Mouse (Mus musculus) midbrain, embryonic 14.5 days (tissue): ENCODE measurements at regions not wholly inside any gene's neighbourhood (a gene's known extent, or its start where the extent isn't known, plus 50 kb on each side); places are given as distances from the start of the nearest gene placed in this dataset.
"Not testable (repeated sequence)": the region's sequence is repeated elsewhere in the genome, so short reads cannot be mapped to it uniquely, and the experiment has no call there.

Experiments
- ATAC-seq: fragments of 200-750 bp; cut with Nextera tagmentation; 2 replicates; pipeline ENCODE4 v1.8.0; 2017; ENCODE audit warnings: moderate number of reproducible peaks, moderate library complexity; ENCODE audit not compliant: low FRiP score, low TSS enrichment
- DNase-seq: peaks from one replicate; pipeline ENCODE4 v3.0.0-alpha.2; 2015
- H3K27ac ChIP-seq: fragments of 300-500 bp; sonication (generic); replicated peaks from 2 replicates; pipeline ENCODE4 v1.5.1; 2014; ENCODE audit warnings: mild to moderate bottlenecking, low read depth, low read length, moderate library complexity
- H3K27me3 ChIP-seq: fragments of 300-500 bp; sonication (generic); 2 replicates; pipeline ENCODE4 v1.6.1; 2014; ENCODE audit warnings: low read length, control low read depth, mixed read lengths; ENCODE audit not compliant: control insufficient read depth, insufficient read depth
- H3K36me3 ChIP-seq: fragments of 300-500 bp; sonication (generic); 2 replicates; pipeline ENCODE4 v1.6.1; 2014; ENCODE audit warnings: low read length, control low read depth; ENCODE audit not compliant: control insufficient read depth, insufficient read depth
- H3K4me1 ChIP-seq: fragments of 300-500 bp; sonication (generic); 2 replicates; pipeline ENCODE4 v1.6.1; 2014; ENCODE audit warnings: mild to moderate bottlenecking, antibody characterized with exemption, low read length, control low read depth; ENCODE audit not compliant: control insufficient read depth, insufficient read depth
- H3K4me2 ChIP-seq: fragments of 300-500 bp; sonication (generic); 2 replicates; pipeline ENCODE4 v1.6.1; 2014; ENCODE audit warnings: mild to moderate bottlenecking, low read length, moderate library complexity
- H3K4me3 ChIP-seq: fragments of 300-500 bp; sonication (generic); replicated peaks from 2 replicates; pipeline ENCODE4 v1.5.1; 2014; ENCODE audit warnings: low read depth, low read length
- H3K9ac ChIP-seq: fragments of 300-500 bp; sonication (generic); replicated peaks from 2 replicates; pipeline ENCODE4 v1.6.1; 2014; ENCODE audit warnings: mild to moderate bottlenecking, low read length, moderate library complexity
- H3K9me3 ChIP-seq: fragments of 300-500 bp; sonication (generic); 2 replicates; pipeline ENCODE4 v1.6.1; 2016; ENCODE audit warnings: low read length, control low read depth, mixed read lengths; ENCODE audit not compliant: control insufficient read depth
- WGBS: fragments of 180-500 bp; shearing (Covaris S2); extraction: QIAGEN DNeasy Blood & Tissue Kit; methylation state at CpG from one replicate; pipeline ENCODE4 v1.1.7; 2014; 5-methylcytosine and 5-hydroxymethylcytosine counted together

DNA sequence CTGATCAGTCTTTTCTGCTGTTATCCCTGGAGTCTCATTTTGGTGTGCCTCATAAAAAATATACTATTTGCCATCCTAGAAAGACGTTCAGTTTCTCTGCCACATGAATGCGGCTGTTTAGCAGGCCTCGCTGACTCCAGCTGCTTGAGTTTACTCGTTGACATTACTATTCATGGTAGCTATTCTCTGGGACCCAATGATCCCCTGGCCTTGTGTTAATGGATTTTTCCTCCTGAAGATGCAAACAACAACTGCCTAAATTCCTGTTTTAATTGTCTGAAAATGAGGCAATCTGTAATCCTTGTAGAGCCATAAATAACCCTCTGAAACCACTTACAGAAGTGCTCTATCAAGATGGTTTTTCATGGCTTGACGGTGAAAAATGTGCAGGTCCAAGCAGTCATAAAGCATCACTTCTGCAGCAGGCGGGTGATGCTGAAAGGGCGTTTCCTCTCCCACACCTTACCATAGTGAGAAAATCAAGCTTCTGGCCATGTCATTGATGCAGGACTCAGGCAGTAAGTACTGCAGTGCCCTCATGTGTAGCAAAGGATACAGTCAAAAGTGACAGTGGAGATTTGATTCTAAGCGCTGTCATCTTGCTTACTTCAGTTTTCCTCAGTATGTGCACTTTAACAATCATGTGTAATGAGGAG is 419.7 kb upstream of the Lrp1b start:
- Histone ChIP-seq H3K27me3 (no peaks in the 10 kb centered on the region), H3K27ac (no peak overlapping the region), H3K4me1 (no peaks in the 10 kb centered on the region), H3K4me2 (no peak overlapping the region), H3K9ac (no peak overlapping the region), H3K4me3 (no peak overlapping the region), H3K9me3 (no peaks in the 10 kb centered on the region), H3K36me3 (no peaks in the 10 kb centered on the region)
- WGBS: 81% methylated on average over 8 of the region's 8 CpGs
- DNase-seq (peak; percentile 7), ATAC-seq (no peak)

DNA sequence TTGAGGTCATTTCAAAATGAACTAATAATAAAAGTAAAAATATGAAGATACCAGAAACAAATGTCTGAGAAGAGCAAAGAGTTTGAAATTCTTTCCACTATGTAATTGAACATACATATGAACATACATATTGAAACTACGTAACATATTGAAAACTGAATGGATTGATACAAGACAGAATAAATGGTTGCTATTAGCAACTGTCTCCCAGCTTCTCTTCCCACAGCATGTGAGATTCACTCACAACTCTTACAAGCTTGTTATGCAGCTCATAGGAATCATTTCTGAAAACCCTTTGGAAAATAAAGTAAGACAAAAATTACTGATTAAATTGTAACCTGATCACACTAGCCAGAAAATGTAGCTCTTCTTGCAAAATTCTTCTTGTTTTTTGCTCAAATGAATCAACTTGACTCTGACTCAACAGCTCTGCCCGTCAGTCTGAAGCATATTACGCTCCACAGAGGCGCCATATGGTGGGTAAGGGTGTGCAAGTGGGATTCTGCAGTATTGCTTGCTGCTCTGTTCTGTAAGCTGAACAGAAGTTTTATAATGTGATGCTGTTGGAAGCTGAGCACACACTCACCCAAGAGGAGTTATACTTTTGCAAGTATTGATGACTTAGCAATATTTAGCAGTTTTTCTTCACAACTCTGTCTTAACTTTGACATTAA is 444.3 kb upstream of the Lrp1b start:
- DNase-seq (no peak), ATAC-seq (no peak)
- no peak overlapping the region for H3K9ac ChIP-seq
- H3K4me3 ChIP-seq: no peak overlapping the region
- no peak overlapping the region for H3K4me2 ChIP-seq
- H3K4me1 ChIP-seq: no peaks in the 10 kb centered on the region
- no peaks in the 10 kb centered on the region for H3K9me3 ChIP-seq
- H3K27me3 ChIP-seq: no peaks in the 10 kb centered on the region
- 86% methylated on average over 4 of the region's 4 CpGs for WGBS
- no peaks in the 10 kb centered on the region for H3K36me3 ChIP-seq
- no peak overlapping the region for H3K27ac ChIP-seq

DNA sequence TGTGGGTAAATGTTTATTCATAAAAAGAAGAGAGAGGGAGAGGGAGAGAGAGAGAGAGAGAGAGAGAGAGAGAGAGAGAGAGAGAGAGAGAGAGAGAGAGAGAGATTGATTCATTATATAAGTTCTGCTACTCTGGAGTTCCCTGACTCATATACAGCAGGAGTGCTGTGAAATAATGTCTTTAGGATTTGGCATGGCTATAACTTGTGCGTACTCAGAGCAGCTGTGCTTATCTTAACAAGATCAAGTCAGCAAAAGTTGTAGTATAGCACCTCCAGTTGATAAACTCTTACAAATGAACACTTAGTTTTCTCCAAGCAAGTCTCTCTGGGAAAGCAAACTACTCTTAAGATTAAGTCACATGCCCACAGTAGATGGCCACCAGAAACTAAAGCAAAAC is 435.3 kb upstream of the Kynu start:
- ATAC-seq: no peak
- no peak overlapping the region for H3K4me3 ChIP-seq
- WGBS: 97% methylated on average over 1 of the region's 1 CpGs
- no peaks in the 10 kb centered on the region for H3K4me1 ChIP-seq
- no peaks in the 10 kb centered on the region for H3K27me3 ChIP-seq
- H3K9me3 ChIP-seq: no peaks in the 10 kb centered on the region
- H3K27ac ChIP-seq: no peak overlapping the region
- no peak for DNase-seq
- no peaks in the 10 kb centered on the region for H3K36me3 ChIP-seq
- H3K4me2 ChIP-seq: no peak overlapping the region
- H3K9ac ChIP-seq: no peak overlapping the region

DNA sequence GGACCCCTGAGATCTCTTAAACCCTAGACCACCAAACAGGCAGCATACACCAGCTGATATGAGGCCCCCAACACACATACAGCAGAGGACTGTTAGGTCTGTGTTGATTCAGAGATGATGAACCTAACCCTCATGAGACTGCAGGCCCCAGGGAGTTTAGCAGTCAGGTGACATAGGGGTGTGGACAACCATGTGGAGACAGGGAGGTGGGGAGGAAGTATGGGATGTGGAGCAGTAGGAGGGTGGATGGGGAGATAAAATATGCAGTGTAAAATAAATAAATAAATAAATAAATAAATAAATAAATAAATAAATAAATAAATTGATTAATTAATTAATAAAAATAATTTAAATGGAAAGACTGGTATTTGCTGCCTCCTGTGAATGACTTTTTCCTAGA is 401.6 kb upstream of the Kynu start:
- no peaks in the 10 kb centered on the region for H3K9me3 ChIP-seq
- no peak overlapping the region for H3K27ac ChIP-seq
- no peak for DNase-seq

DNA sequence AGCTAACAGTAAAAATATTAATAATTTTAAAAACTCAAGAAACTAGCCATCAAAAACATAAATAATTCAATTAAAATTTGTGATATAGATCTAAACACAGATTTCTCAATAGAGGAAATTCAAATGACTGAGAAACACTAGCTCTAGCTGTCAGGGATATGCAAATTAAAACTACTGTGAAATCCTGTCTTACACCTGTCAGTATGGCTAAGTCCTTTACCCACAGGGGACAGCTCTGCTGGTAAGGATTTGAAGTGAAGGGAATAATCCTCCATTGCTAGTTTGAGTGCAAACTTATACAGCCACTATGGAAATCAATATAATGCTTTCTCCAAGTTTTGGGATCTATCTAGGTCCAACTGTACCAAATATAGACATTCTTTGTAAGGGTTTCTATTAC is 373.0 kb upstream of the Kynu start:
- ATAC-seq: no peak
- H3K4me1 ChIP-seq: no peaks in the 10 kb centered on the region
- H3K9ac ChIP-seq: no peak overlapping the region
- H3K27ac ChIP-seq: no peak overlapping the region
- H3K9me3 ChIP-seq: no peaks in the 10 kb centered on the region
- H3K27me3 ChIP-seq: no peaks in the 10 kb centered on the region
- H3K36me3 ChIP-seq: no peaks in the 10 kb centered on the region
- DNase-seq: peak; percentile 24
- no peak overlapping the region for H3K4me2 ChIP-seq
- no peak overlapping the region for H3K4me3 ChIP-seq

More for the DNA sequence above, 401.6 kb upstream of the Kynu start:
- Histone ChIP-seq H3K9ac (no peak overlapping the region), H3K4me2 (no peak overlapping the region), H3K36me3 (no peaks in the 10 kb centered on the region), H3K27me3 (no peaks in the 10 kb centered on the region), H3K4me3 (no peak overlapping the region), H3K4me1 (no peaks in the 10 kb centered on the region)
- peak; percentile 53; the same call in 1 of the 2 replicates for ATAC-seq

DNA sequence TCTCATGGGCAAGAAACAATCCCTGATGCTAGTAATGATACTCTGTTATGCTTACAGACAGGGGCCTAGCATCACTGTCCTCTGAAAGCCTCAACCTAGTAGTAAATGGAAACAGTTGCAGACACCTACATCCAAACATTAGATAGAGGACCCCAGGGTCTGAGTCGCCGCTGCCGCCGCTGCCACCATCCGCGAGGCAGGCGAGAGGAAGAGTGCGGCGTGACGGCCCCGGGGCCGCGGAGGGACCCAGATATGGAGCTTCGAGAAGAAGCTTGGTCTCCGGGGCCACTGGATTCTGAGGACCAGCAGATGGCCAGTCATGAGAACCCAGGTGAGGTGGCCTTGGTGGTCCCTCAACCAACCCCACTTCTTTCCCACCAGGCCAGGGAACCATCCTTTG is 359.6 kb upstream of the Kynu start:
- H3K4me1 ChIP-seq, H3K36me3 ChIP-seq, H3K4me2 ChIP-seq, DNase-seq, H3K27ac ChIP-seq, ATAC-seq, H3K4me3 ChIP-seq, H3K27me3 ChIP-seq, H3K9me3 ChIP-seq, H3K9ac ChIP-seq: not testable (repeated sequence)
- 97% methylated on average over 15 of the region's 15 CpGs for WGBS

DNA sequence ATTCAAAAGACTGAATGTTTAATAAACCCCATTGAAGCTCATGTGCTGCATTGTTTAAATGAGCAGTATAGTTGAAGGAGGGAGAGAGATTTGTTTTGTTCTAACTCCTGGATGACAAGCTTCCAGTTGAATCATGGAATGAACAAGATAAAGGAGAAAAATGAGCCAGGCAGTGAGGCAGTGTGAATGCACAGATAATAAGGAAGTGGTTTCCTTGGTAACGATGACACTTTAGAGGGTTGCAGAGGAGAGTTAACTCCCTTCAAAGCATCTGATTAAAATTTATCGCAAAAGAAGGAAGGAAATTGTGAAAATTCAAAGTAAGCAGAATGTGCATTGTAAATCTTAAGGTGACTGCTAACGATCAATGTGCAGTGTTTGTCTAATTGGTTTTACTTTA is 346.9 kb upstream of the Kynu start:
- H3K27me3 ChIP-seq: no peaks in the 10 kb centered on the region
- no peaks in the 10 kb centered on the region for H3K36me3 ChIP-seq
- H3K4me3 ChIP-seq: no peak overlapping the region
- WGBS: 63% methylated on average over 3 of the region's 3 CpGs
- no peaks in the 10 kb centered on the region for H3K9me3 ChIP-seq
- 0 out of 2 replicates have a peak overlapping the region, but pooled peaks have one; percentile 55 for H3K27ac ChIP-seq
- DNase-seq (peak; percentile 77), ATAC-seq (peak; percentile 77)
- 0 out of 2 replicates have a peak, but pooled peaks cover 4% of the 10 kb centered on the region for H3K4me1 ChIP-seq
- H3K4me2 ChIP-seq: no peak overlapping the region
- no peak overlapping the region for H3K9ac ChIP-seq

DNA sequence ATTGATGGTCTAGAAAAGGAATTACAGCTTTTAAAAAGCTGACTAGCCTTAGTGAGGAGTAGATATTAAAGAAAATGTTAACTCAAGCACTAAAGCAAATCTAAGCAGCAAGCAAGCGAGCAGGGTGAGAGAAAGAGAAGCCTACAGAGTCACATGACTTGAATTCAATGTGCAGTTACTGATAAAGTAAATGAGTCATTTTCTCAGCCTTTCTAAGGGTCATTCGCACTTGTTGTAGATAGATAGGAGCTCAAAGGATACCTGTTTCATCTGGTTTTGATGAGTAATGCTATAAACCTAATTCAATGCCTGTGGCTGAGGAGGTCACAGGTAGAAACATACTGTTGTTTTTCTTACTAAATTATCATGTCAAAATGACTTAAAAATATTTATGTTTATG is 341.2 kb upstream of the Kynu start:
- Histone ChIP-seq H3K27ac (no peak overlapping the region), H3K4me3 (no peak overlapping the region), H3K4me1 (no peaks in the 10 kb centered on the region), H3K4me2 (no peak overlapping the region), H3K9me3 (no peaks in the 10 kb centered on the region), H3K9ac (no peak overlapping the region), H3K36me3 (no peaks in the 10 kb centered on the region), H3K27me3 (no peaks in the 10 kb centered on the region)
- WGBS: 79% methylated on average over 2 of the region's 2 CpGs
- DNase-seq (no peak), ATAC-seq (no peak)

DNA sequence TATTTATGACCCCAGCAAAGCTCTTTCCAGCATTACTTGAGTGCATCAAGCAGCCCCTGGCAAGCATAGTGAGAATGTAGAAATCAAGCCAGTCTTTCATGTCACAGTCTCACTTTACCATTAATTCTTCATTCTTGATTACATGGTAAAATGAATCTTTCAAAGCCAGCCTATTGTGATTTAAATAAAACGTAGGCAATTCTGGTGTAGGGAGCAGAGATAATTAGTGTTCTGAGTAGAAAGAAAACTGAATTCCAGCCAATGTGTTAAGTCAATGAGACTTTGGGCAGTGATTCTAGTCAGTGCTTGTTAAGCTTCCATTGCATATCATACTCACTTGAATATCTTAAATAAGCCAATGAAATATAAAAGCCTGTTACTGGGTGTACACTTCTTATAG is 338.0 kb upstream of the Kynu start:
- 53% methylated on average over 1 of the region's 1 CpGs for WGBS

More for the DNA sequence above, 338.0 kb upstream of the Kynu start:
- Histone ChIP-seq H3K4me3 (no peak overlapping the region), H3K4me1 (no peaks in the 10 kb centered on the region), H3K9me3 (no peaks in the 10 kb centered on the region), H3K9ac (no peak overlapping the region), H3K27ac (no peak overlapping the region), H3K36me3 (no peaks in the 10 kb centered on the region), H3K4me2 (no peak overlapping the region), H3K27me3 (no peaks in the 10 kb centered on the region)
- DNase-seq (no peak), ATAC-seq (no peak)
